Mouse (Mus musculus): ENCODE results near the gene Galnt13.

DNA sequence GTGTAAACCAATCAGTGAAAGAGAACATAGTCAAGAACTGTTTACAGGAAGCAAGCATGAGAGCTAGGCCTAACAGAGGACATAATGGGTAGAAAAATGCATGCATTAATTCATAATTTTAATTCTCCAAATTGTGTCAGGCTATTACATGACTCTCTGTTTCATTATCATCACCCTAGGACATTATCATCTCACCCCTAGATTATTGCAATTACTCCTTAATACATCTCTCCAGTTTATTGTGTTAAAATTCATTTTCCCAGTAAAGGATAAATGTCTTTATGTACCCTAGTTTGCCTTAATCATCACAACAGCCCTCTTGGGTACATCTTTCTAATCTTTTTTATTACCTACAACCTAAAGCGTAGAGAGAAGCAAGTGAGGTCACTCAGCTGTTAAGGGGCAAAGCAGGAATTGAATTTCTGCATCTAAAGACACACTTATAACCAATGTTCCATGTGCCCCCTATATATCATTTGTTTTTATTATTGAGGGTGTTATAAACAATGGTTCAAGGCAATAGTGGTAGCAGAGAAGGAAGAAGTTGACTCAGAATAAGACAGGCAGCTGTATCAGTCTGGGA lies 479.1 kb downstream of the Galnt13 start:
- TF ChIP-seq CTCF (IDR thresholded peaks at IDR 0.05; ENCODE audit: low read depth, low read length): no peak
- no peak for TF ChIP-seq POLR2AphosphoS5 (IDR thresholded peaks at IDR 0.05; ENCODE audit: insufficient replicate concordance, low read depth, low read length)
- no peak for TF ChIP-seq TAL1 (conservative IDR thresholded peaks at IDR 0.05; ENCODE audit: low read depth, low read length)
- no peak for TF ChIP-seq GATA1 (IDR thresholded peaks at IDR 0.05; ENCODE audit: borderline replicate concordance, low read length)
- TF ChIP-seq GATA2 (IDR thresholded peaks at IDR 0.05; ENCODE audit: borderline replicate concordance, low read depth, low read length): no peak

All from G1E (cell line).